Mouse (Mus musculus) hindbrain, embryonic 13.5 days (tissue): ENCODE measurements around the gene Entpd6. TPM values are rescaled to one million over a fixed set of nuclear protein-coding genes. Genes with fewer than 3 reads are reported as not detected.

ENCODE experiments used
- ATAC-seq: fragments of 200-750 bp; cut with Nextera tagmentation; 2 replicates; pipeline ENCODE4 v1.8.0; 2017; ENCODE audit warnings: moderate TSS enrichment; ENCODE audit not compliant: low FRiP score
- H3K27ac ChIP-seq: fragments of 300-500 bp; sonication (generic); 2 replicates; pipeline ENCODE4 v1.5.1; 2015; ENCODE audit warnings: inconsistent platforms, mild to moderate bottlenecking, moderate library complexity
- H3K27me3 ChIP-seq: fragments of 300-500 bp; sonication (generic); 2 replicates; pipeline ENCODE4 v1.6.1; 2015; ENCODE audit warnings: mild to moderate bottlenecking, inconsistent platforms
- H3K36me3 ChIP-seq: fragments of 300-500 bp; sonication (generic); 2 replicates; pipeline ENCODE4 v1.6.1; 2015; ENCODE audit warnings: mild to moderate bottlenecking, inconsistent platforms
- H3K4me1 ChIP-seq: fragments of 300-500 bp; sonication (generic); replicated peaks from 2 replicates; pipeline ENCODE4 v1.6.1; 2015; ENCODE audit warnings: inconsistent platforms
- H3K4me2 ChIP-seq: fragments of 300-500 bp; sonication (generic); 2 replicates; pipeline ENCODE4 v1.6.1; 2015; ENCODE audit warnings: inconsistent platforms, mild to moderate bottlenecking, moderate library complexity
- H3K4me3 ChIP-seq: fragments of 300-500 bp; sonication (generic); 2 replicates; pipeline ENCODE4 v1.5.1; 2015; ENCODE audit warnings: mild to moderate bottlenecking, inconsistent platforms
- H3K9ac ChIP-seq: fragments of 300-500 bp; sonication (generic); 2 replicates; pipeline ENCODE4 v1.6.1; 2015; ENCODE audit warnings: mild to moderate bottlenecking, inconsistent platforms
- H3K9me3 ChIP-seq: fragments of 300-500 bp; sonication (generic); 2 replicates; pipeline ENCODE4 v1.6.1; 2016; ENCODE audit warnings: inconsistent platforms
- WGBS: fragments of 180-500 bp; shearing (Covaris S2); methylation state at CpG from one replicate; pipeline ENCODE4 v1.1.7; 2015; 5-methylcytosine and 5-hydroxymethylcytosine counted together
- polyA plus RNA-seq: library from polyadenylated mRNA; unstranded; fragments of >200 nt; fragmentation: Nextera tagmentation; extraction: Ambion mirVana; gene quantifications from 2 replicates; pipeline ENCODE4 v1.2.1, GENCODE M21; 2015

The Entpd6 gene
- polyA plus RNA-seq, 1 experiment from 2014 or later: 49.1 TPM

DNA sequence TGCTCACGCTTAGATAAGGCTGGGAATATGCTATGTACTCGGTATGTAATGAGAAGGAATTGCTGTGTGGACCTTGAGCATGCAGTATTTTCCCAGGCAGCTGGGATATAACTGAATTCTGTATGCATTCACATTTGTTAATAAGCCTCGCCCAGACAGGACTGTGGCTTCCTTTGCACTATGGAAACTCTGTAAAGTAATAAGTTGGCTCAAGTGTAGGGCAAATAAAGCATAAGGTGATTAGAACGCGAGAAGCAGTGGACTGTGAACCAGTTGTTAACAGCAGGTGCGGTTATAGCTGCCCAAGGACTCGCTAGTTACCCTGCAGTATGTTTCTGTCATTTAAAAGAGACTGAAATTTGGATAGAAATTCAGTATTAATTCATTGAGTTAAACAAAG, 49.2 kb downstream of the Entpd6 start:
- no peak overlapping the region for H3K4me3 ChIP-seq
- no peaks in the 10 kb centered on the region for H3K4me1 ChIP-seq
- no peak overlapping the region for H3K9ac ChIP-seq
- peaks cover 57% of the 10 kb centered on the region for H3K36me3 ChIP-seq
- no peak overlapping the region for H3K4me2 ChIP-seq
- no peaks in the 10 kb centered on the region for H3K9me3 ChIP-seq
- no peak for ATAC-seq
- no peaks in the 10 kb centered on the region for H3K27me3 ChIP-seq
- no peak overlapping the region for H3K27ac ChIP-seq
- WGBS: 84% methylated on average over 7 of the region's 7 CpGs

GRCm38 (mm10) chr2:150800616-150801015, 51.8 kb downstream of the Entpd6 start:
- Histone ChIP-seq H3K9ac (no peak overlapping the region), H3K4me3 (no peak overlapping the region), H3K4me2 (no peak overlapping the region), H3K4me1 (no peaks in the 10 kb centered on the region), H3K9me3 (no peaks in the 10 kb centered on the region), H3K27me3 (no peaks in the 10 kb centered on the region), H3K36me3 (peaks cover 61% of the 10 kb centered on the region), H3K27ac (no peak overlapping the region)
- 95% methylated on average over 5 of the region's 5 CpGs for WGBS
- no peak for ATAC-seq

DNA sequence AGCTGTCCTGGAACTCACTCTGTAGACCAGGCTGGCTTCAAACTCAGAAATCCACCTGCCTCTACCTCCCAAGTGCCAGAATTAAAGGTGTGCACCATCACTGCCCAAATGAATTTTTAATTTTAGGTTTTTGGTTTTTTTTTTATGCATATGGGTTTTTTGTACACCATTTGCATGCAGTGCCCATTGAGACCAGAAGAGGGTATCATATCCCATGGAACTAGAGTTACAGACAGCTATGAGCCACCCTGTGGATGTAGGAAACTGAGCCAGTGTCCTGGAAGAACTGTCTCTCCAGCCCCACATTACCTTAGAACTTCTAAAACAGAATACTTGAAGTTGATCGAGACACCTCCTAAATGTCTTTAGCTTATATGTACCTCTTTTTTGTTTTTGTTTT, 54.2 kb downstream of the Entpd6 start:
- no peak overlapping the region for H3K9ac ChIP-seq
- no peaks in the 10 kb centered on the region for H3K27me3 ChIP-seq
- no peak for ATAC-seq
- no peak overlapping the region for H3K4me3 ChIP-seq
- 90% methylated on average over 1 of the region's 1 CpGs for whole genome bisulfite sequencing
- peaks cover 65% of the 10 kb centered on the region for H3K36me3 ChIP-seq
- H3K4me2 ChIP-seq: no peak overlapping the region
- H3K4me1 ChIP-seq: no peaks in the 10 kb centered on the region
- no peak overlapping the region for H3K27ac ChIP-seq
- H3K9me3 ChIP-seq: no peaks in the 10 kb centered on the region

DNA sequence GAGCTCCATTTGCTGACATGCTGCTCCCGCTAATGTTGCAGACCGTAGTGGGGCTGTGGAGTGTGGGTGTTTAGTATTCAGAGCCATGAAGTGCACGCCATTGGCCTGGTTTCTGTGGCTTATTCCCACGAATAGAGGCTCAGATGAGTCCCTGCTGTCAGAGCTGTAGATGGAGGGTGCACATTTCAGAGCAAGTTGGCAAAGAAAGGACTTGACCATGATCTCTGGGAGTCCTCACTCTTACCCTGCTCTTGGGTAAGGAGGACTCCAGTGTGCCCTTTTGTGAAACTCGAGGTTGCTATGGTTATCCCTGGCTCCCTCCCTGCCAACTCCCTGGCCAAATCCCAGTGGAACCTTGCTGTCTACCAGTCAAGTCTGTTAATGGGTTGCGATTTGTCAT, 59.5 kb downstream of the Entpd6 start:
- Histone ChIP-seq H3K9me3 (no peaks in the 10 kb centered on the region), H3K9ac (no peak overlapping the region), H3K4me1 (0 out of 2 replicates have a peak, but pooled peaks cover 8% of the 10 kb centered on the region), H3K27ac (peak overlapping the region; percentile 35), H3K4me2 (no peak overlapping the region), H3K4me3 (no peak overlapping the region), H3K36me3 (peaks cover 78% of the 10 kb centered on the region), H3K27me3 (no peaks in the 10 kb centered on the region)
- peak; percentile 81 for ATAC-seq
- WGBS: 67% methylated on average over 6 of the region's 6 CpGs

DNA sequence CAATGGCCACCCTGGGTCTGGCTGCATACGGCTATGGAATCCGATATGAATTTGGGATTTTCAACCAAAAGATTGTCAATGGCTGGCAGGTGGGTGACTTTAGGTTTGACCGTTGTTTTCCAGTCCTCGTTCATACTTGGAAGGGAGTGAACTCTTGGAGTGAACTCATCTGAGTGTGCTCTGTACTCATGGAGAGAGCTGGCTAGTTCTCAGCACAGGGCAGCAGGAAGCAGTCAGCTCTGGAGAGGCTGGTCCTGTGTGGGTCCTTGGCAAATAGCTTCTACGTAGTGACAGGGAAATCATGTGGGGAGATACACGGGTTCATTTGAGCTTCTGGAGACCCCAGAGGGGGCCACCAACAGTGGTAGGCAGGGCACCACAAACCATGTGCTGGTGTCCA, 60.0 kb downstream of the Entpd6 start:
- no peak for ATAC-seq

GRCm38 (mm10) chr2:150810603-150811002, 61.8 kb downstream of the Entpd6 start:
- Histone ChIP-seq H3K9ac (no peak overlapping the region), H3K4me1 (0 out of 2 replicates have a peak, but pooled peaks cover 8% of the 10 kb centered on the region), H3K4me3 (no peak overlapping the region), H3K9me3 (no peaks in the 10 kb centered on the region), H3K27me3 (no peaks in the 10 kb centered on the region), H3K4me2 (no peak overlapping the region), H3K36me3 (peaks cover 89% of the 10 kb centered on the region), H3K27ac (no peak overlapping the region)
- no peak for ATAC-seq
- WGBS: 91% methylated on average over 5 of the region's 5 CpGs

More for the DNA sequence above, 60.0 kb downstream of the Entpd6 start:
- Histone ChIP-seq H3K4me3 (no peak overlapping the region), H3K9me3 (no peaks in the 10 kb centered on the region), H3K27ac (peak overlapping the region; percentile 35; the same call in 1 of the 2 replicates), H3K27me3 (no peaks in the 10 kb centered on the region), H3K9ac (no peak overlapping the region), H3K4me2 (no peak overlapping the region), H3K4me1 (0 out of 2 replicates have a peak, but pooled peaks cover 8% of the 10 kb centered on the region), H3K36me3 (peaks cover 79% of the 10 kb centered on the region)
- WGBS: 85% methylated on average over 6 of the region's 6 CpGs

- no peak for ATAC-seq
Measured at GRCm38 (mm10) chr2:150812816-150813215, 64.0 kb downstream of the Entpd6 start.

GRCm38 (mm10) chr2:150816676-150817402, 68.0 kb downstream of the Entpd6 start:
- 96% methylated on average over 18 of the region's 18 CpGs for WGBS
- Histone ChIP-seq H3K9ac (no peak overlapping the region), H3K36me3 (peaks cover 98% of the 10 kb centered on the region), H3K27me3 (no peaks in the 10 kb centered on the region), H3K27ac (no peak overlapping the region), H3K4me2 (no peak overlapping the region), H3K9me3 (no peaks in the 10 kb centered on the region), H3K4me3 (no peak overlapping the region), H3K4me1 (no peaks in the 10 kb centered on the region)
- ATAC-seq: no peak

More at GRCm38 (mm10) chr2:150812816-150813215, 64.0 kb downstream of the Entpd6 start:
- Histone ChIP-seq H3K36me3 (peaks cover 96% of the 10 kb centered on the region), H3K27ac (no peak overlapping the region), H3K4me3 (no peak overlapping the region), H3K9me3 (no peaks in the 10 kb centered on the region), H3K9ac (no peak overlapping the region), H3K4me2 (no peak overlapping the region), H3K4me1 (0 out of 2 replicates have a peak, but pooled peaks cover 8% of the 10 kb centered on the region), H3K27me3 (no peaks in the 10 kb centered on the region)
- 95% methylated on average over 6 of the region's 6 CpGs for WGBS

DNA sequence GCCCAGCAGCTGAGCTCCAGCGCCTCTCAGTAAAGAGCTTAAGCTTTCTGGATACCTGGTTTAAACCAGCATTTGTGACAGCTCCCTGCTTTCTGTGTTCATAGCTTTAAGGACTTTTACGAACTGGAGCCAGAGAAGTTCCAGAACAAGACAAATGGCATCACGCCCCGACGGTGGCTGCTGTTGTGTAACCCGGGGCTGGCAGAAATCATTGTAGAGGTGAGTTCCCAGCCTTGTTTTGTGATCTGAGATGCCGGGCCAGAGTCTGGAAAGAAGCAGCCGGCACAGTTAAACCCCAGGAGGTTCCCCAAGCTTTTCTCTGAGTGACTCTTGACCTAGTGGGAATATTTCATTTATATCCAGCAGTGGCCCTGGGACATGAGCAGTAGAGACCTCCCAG, 69.9 kb downstream of the Entpd6 start:
- H3K27me3 ChIP-seq: no peaks in the 10 kb centered on the region
- H3K4me1 ChIP-seq: no peaks in the 10 kb centered on the region
- 93% methylated on average over 8 of the region's 8 CpGs for WGBS
- no peak overlapping the region for H3K4me3 ChIP-seq
- no peak overlapping the region for H3K27ac ChIP-seq
- H3K4me2 ChIP-seq: no peak overlapping the region
- peaks cover 96% of the 10 kb centered on the region for H3K36me3 ChIP-seq
- no peak for ATAC-seq
- H3K9me3 ChIP-seq: no peaks in the 10 kb centered on the region
- no peak overlapping the region for H3K9ac ChIP-seq

DNA sequence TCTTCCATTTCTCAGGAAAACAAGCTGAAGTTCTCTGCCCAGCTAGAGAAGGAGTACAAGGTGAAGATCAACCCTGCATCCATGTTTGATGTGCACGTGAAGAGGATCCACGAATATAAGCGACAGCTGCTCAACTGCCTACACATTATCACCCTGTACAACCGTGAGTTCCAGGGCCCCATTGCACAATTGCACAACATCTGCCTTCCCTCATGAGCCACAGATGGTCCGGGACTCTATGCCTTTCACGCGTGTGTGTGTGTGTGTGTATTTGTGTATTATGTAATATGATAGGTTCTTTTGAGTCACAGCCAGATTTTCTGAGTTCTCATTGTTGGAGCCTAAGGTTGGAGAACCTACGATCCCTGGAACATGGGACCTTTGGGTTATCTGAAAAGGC, 71.9 kb downstream of the Entpd6 start:
- no peaks in the 10 kb centered on the region for H3K4me1 ChIP-seq
- ATAC-seq: no peak
- 91% methylated on average over 8 of the region's 8 CpGs for WGBS
- no peak overlapping the region for H3K4me2 ChIP-seq
- peaks cover 94% of the 10 kb centered on the region for H3K36me3 ChIP-seq
- no peak overlapping the region for H3K9ac ChIP-seq
- no peak overlapping the region for H3K27ac ChIP-seq
- no peak overlapping the region for H3K4me3 ChIP-seq
- no peaks in the 10 kb centered on the region for H3K27me3 ChIP-seq
- no peaks in the 10 kb centered on the region for H3K9me3 ChIP-seq

Other genes starting within 250 kb of the Entpd6 start
- gene Cst7, start 178.6 kb upstream of the Entpd6 start, polyA plus RNA-seq: 0.21 and 0.40 TPM in 2 replicates
- gene Apmap, start 140.5 kb upstream of the Entpd6 start, polyA plus RNA-seq: 42.9 and 45.9 TPM in 2 replicates
- gene Acss1, start 80.5 kb upstream of the Entpd6 start, polyA plus RNA-seq: 19.8 and 20.1 TPM in 2 replicates
- 0.18 and 0.61 TPM in 2 replicates for gene Vsx1, start 59.7 kb upstream of the Entpd6 start, polyA plus RNA-seq
- 89.3 and 94.9 TPM in 2 replicates for gene Pygb, start 37.7 kb downstream of the Entpd6 start, polyA plus RNA-seq
- 97.1 and 98.5 TPM in 2 replicates for gene Abhd12, start 155.7 kb downstream of the Entpd6 start, polyA plus RNA-seq
- 20.9 and 22.4 TPM in 2 replicates for gene Gins1, start 156.4 kb downstream of the Entpd6 start, polyA plus RNA-seq